Mouse (Mus musculus) embryonic facial prominence, embryonic 11.5 days (tissue): ENCODE results near the gene Camta1. TPM values are rescaled to one million over a fixed set of nuclear protein-coding genes. Genes with fewer than 3 reads are reported as not detected.

Experiments
- ATAC-seq: fragments of 200-750 bp; cut with Nextera tagmentation; replicated peaks from 2 replicates; pipeline ENCODE4 v1.8.0; 2017; ENCODE audit warnings: low read depth; ENCODE audit not compliant: insufficient number of reproducible peaks, low FRiP score, low TSS enrichment
- DNase-seq: peaks from one replicate; pipeline ENCODE4 v3.0.0-alpha.2; 2015; ENCODE audit warnings: low spot score
- H3K27ac ChIP-seq: fragments of 300-500 bp; sonication (generic); replicated peaks from 2 replicates; pipeline ENCODE4 v1.5.1; 2014; ENCODE audit warnings: mild to moderate bottlenecking, low read depth, low read length, control low read depth
- H3K27me3 ChIP-seq: fragments of 300-500 bp; sonication (generic); 2 replicates; pipeline ENCODE4 v1.6.1; 2014; ENCODE audit warnings: mild to moderate bottlenecking, low read length, moderate library complexity, mixed read lengths; ENCODE audit not compliant: control insufficient read depth, insufficient read depth
- H3K36me3 ChIP-seq: fragments of 300-500 bp; sonication (generic); replicated peaks from 2 replicates; pipeline ENCODE4 v1.6.1; 2014; ENCODE audit warnings: low read depth, mild to moderate bottlenecking, low read length, moderate library complexity, mixed read lengths; ENCODE audit not compliant: control insufficient read depth, insufficient read depth
- H3K4me1 ChIP-seq: fragments of 300-500 bp; sonication (generic); 2 replicates; pipeline ENCODE4 v1.6.1; 2014; ENCODE audit warnings: low read length, mixed read lengths; ENCODE audit not compliant: control insufficient read depth, insufficient read depth
- H3K4me2 ChIP-seq: fragments of 300-500 bp; sonication (generic); 2 replicates; pipeline ENCODE4 v1.6.1; 2014; ENCODE audit warnings: low read depth, mild to moderate bottlenecking, control low read depth, low read length, moderate library complexity
- H3K4me3 ChIP-seq: fragments of 300-500 bp; sonication (generic); 2 replicates; pipeline ENCODE4 v1.5.1; 2014; ENCODE audit warnings: low read depth, low read length, control low read depth
- H3K9ac ChIP-seq: fragments of 300-500 bp; sonication (generic); replicated peaks from 2 replicates; pipeline ENCODE4 v1.6.1; 2014; ENCODE audit warnings: mild to moderate bottlenecking, control low read depth, low read length
- H3K9me3 ChIP-seq: fragments of 300-500 bp; sonication (generic); replicated peaks from 2 replicates; pipeline ENCODE4 v1.6.1; 2016; ENCODE audit warnings: mild to moderate bottlenecking, low read length, inconsistent platforms, mixed read lengths; ENCODE audit not compliant: control insufficient read depth
- WGBS: fragments of 180-500 bp; shearing (Covaris S2); extraction: QIAGEN DNeasy Blood & Tissue Kit; methylation state at CpG from one replicate; pipeline ENCODE4 v1.1.7; 2014; 5-methylcytosine and 5-hydroxymethylcytosine counted together
- polyA plus RNA-seq: library from polyadenylated mRNA; unstranded; fragments of >200 nt; fragmentation: Nextera tagmentation; extraction: Ambion mirVana; gene quantifications from 2 replicates; pipeline ENCODE4 v1.2.1, GENCODE M21; 2014

The Camta1 gene
- polyA plus RNA-seq, 1 experiment from 2014 or later = 130 TPM

GRCm38 (mm10) chr4:151881590-151881989 is 19.9 kb upstream of the Camta1 start:
- no peak overlapping the region for H3K27ac ChIP-seq
- no peak overlapping the region for H3K4me2 ChIP-seq
- no peaks in the 10 kb centered on the region for H3K36me3 ChIP-seq
- DNase-seq (no peak), ATAC-seq (no peak)
- WGBS = 91% methylated on average over 12 of the region's 12 CpGs
- no peaks in the 10 kb centered on the region for H3K4me1 ChIP-seq
- H3K27me3 ChIP-seq = no peaks in the 10 kb centered on the region
- no peaks in the 10 kb centered on the region for H3K9me3 ChIP-seq
- H3K9ac ChIP-seq = no peak overlapping the region
- H3K4me3 ChIP-seq = no peak overlapping the region

GRCm38 (mm10) chr4:151880044-151880690 is 18.5 kb upstream of the Camta1 start:
- WGBS = 74% methylated on average over 5 of the region's 5 CpGs
- H3K4me3 ChIP-seq = no peak overlapping the region
- H3K9me3 ChIP-seq = no peaks in the 10 kb centered on the region
- no peaks in the 10 kb centered on the region for H3K27me3 ChIP-seq
- DNase-seq (no peak), ATAC-seq (no peak)
- no peak overlapping the region for H3K27ac ChIP-seq
- H3K36me3 ChIP-seq = no peaks in the 10 kb centered on the region
- no peak overlapping the region for H3K4me2 ChIP-seq
- H3K9ac ChIP-seq = no peak overlapping the region
- no peaks in the 10 kb centered on the region for H3K4me1 ChIP-seq

- H3K27ac ChIP-seq = no peak overlapping the region
- no peaks in the 10 kb centered on the region for H3K27me3 ChIP-seq
- ATAC-seq = no peak
- no peak overlapping the region for H3K4me2 ChIP-seq
- no peaks in the 10 kb centered on the region for H3K4me1 ChIP-seq
- no peak for DNase-seq
- 61% methylated on average over 14 of the region's 14 CpGs for WGBS
- no peak overlapping the region for H3K9ac ChIP-seq
- H3K4me3 ChIP-seq = no peak overlapping the region
- H3K36me3 ChIP-seq = no peaks in the 10 kb centered on the region
- H3K9me3 ChIP-seq = no peaks in the 10 kb centered on the region
These were observed 14.7 kb upstream of the Camta1 start for GRCm38 (mm10) chr4:151876400-151876799.

- Histone ChIP-seq H3K4me1 (no peaks in the 10 kb centered on the region), H3K9ac (no peak overlapping the region), H3K36me3 (no peaks in the 10 kb centered on the region), H3K4me2 (peak overlapping the region; percentile 66), H3K4me3 (no peak overlapping the region), H3K27me3 (no peaks in the 10 kb centered on the region; the same call in 1 of the 2 replicates), H3K27ac (no peak overlapping the region), H3K9me3 (no peaks in the 10 kb centered on the region)
- ATAC-seq = no peak
- 56% methylated on average over 9 of the region's 9 CpGs for WGBS
- no peak for DNase-seq
These were observed 1.8 kb upstream of the Camta1 start for GRCm38 (mm10) chr4:151863511-151863910.

- no peaks in the 10 kb centered on the region for H3K4me1 ChIP-seq
- H3K9me3 ChIP-seq = no peaks in the 10 kb centered on the region
- peak overlapping the region; percentile 42 for H3K27ac ChIP-seq
- peak overlapping the region; percentile 80 for H3K4me3 ChIP-seq
- ATAC-seq = no peak
- no peaks in the 10 kb centered on the region for H3K36me3 ChIP-seq
- WGBS = 0% methylated on average over 5 of the region's 58 CpGs
- DNase-seq = no peak
- H3K9ac ChIP-seq = peak overlapping the region; percentile 77
- H3K27me3 ChIP-seq = no peaks in the 10 kb centered on the region
- peak overlapping the region; percentile 77 for H3K4me2 ChIP-seq
These were observed 238 bp downstream of the Camta1 start for GRCm38 (mm10) chr4:151861471-151861805.

- ATAC-seq (no peak), DNase-seq (peak; percentile 63)
- Histone ChIP-seq H3K27me3 (no peaks in the 10 kb centered on the region), H3K27ac (peak overlapping the region; percentile 42; the same call in 1 of the 2 replicates), H3K9me3 (no peaks in the 10 kb centered on the region), H3K4me3 (peak overlapping the region; percentile 80), H3K9ac (peak overlapping the region; percentile 77), H3K4me2 (peak overlapping the region; percentile 77), H3K4me1 (no peaks in the 10 kb centered on the region), H3K36me3 (no peaks in the 10 kb centered on the region)
- WGBS = 5% methylated on average over 15 of the region's 63 CpGs
These were observed 990 bp downstream of the Camta1 start for GRCm38 (mm10) chr4:151860441-151861331.

GRCm38 (mm10) chr4:151859275-151859674 is 2.4 kb downstream of the Camta1 start:
- no peak for DNase-seq
- H3K4me2 ChIP-seq = no peak overlapping the region
- H3K9ac ChIP-seq = no peak overlapping the region
- WGBS = 87% methylated on average over 7 of the region's 7 CpGs
- H3K4me3 ChIP-seq = no peak overlapping the region
- no peaks in the 10 kb centered on the region for H3K36me3 ChIP-seq
- no peaks in the 10 kb centered on the region for H3K4me1 ChIP-seq
- H3K27ac ChIP-seq = no peak overlapping the region
- no peak for ATAC-seq
- no peaks in the 10 kb centered on the region for H3K27me3 ChIP-seq
- no peaks in the 10 kb centered on the region for H3K9me3 ChIP-seq

GRCm38 (mm10) chr4:151853949-151854348 is 7.7 kb downstream of the Camta1 start:
- Histone ChIP-seq H3K27me3 (no peaks in the 10 kb centered on the region), H3K4me2 (no peak overlapping the region), H3K9me3 (no peaks in the 10 kb centered on the region), H3K4me3 (no peak overlapping the region), H3K27ac (no peak overlapping the region), H3K36me3 (no peaks in the 10 kb centered on the region), H3K4me1 (no peaks in the 10 kb centered on the region), H3K9ac (no peak overlapping the region)
- 74% methylated on average over 3 of the region's 3 CpGs for WGBS
- ATAC-seq = no peak
- no peak for DNase-seq
